Mouse (Mus musculus): ENCODE data around the gene Ensa. TPM values are rescaled to one million over a fixed set of nuclear protein-coding genes. Genes with fewer than 3 reads are reported as not detected.

The Ensa gene
- polyA plus RNA-seq, 1 experiment from 2014 or later, result 131 TPM

GRCm38 (mm10) chr3:95658236-95658867, 33.6 kb downstream of the Ensa start, which contains the start of gene Mcl1:
Gene Mcl1, plus strand, starts transcription at chr3:95658788.
- H3K9ac ChIP-seq (ENCODE audit: low read depth, low read length), result peak within 1 kb of the TSS; percentile 99
- H3K4me2 ChIP-seq (ENCODE audit: low read length), result peak within 1 kb of the TSS; percentile 98
- peak; percentile 98 for ATAC-seq
- H3K27ac ChIP-seq (ENCODE audit: low read length), result peak within 1 kb of the TSS; percentile 99
- no peaks in the 10 kb centered on the region for H3K9me3 ChIP-seq (replicated peaks; ENCODE audit: control insufficient read depth, low read length, poor library complexity, severe bottlenecking)
- WGBS, result under 1% methylated on average over 43 of the region's 43 CpGs
- peak within 1 kb of the TSS; percentile 97 for H3K4me3 ChIP-seq (ENCODE audit: low read depth, low read length)
- no peaks in the 10 kb centered on the region for H3K36me3 ChIP-seq (ENCODE audit: control insufficient read depth, insufficient read depth, low read length)
- peaks cover 35% of the 10 kb centered on the region for H3K4me1 ChIP-seq (ENCODE audit: control insufficient read depth, insufficient read depth, low read length)
- no peaks in the 10 kb centered on the region for H3K27me3 ChIP-seq (ENCODE audit: control insufficient read depth, insufficient read depth, low read depth, low read length)

GRCm38 (mm10) chr3:95658868-95659712, 34.3 kb downstream of the Ensa start:
- H3K36me3 ChIP-seq (ENCODE audit: control insufficient read depth, insufficient read depth, low read length), result no peaks in the 10 kb centered on the region; the same call in 1 of the 2 replicates
- peak overlapping the region; percentile 98 for H3K4me2 ChIP-seq (ENCODE audit: low read length)
- H3K27ac ChIP-seq (ENCODE audit: low read length), result peak overlapping the region; percentile 99
- peaks cover 40% of the 10 kb centered on the region for H3K4me1 ChIP-seq (ENCODE audit: control insufficient read depth, insufficient read depth, low read length)
- H3K27me3 ChIP-seq (ENCODE audit: control insufficient read depth, insufficient read depth, low read depth, low read length), result no peaks in the 10 kb centered on the region
- WGBS, result under 1% methylated on average over 91 of the region's 113 CpGs
- ATAC-seq, result peak; percentile 81
- H3K9me3 ChIP-seq (replicated peaks; ENCODE audit: control insufficient read depth, low read length, poor library complexity, severe bottlenecking), result no peaks in the 10 kb centered on the region
- peak overlapping the region; percentile 99 for H3K9ac ChIP-seq (ENCODE audit: low read depth, low read length)
- H3K4me3 ChIP-seq (ENCODE audit: low read depth, low read length), result peak overlapping the region; percentile 97

GRCm38 (mm10) chr3:95659948-95660347, 35.2 kb downstream of the Ensa start:
- Histone ChIP-seq H3K27ac (ENCODE audit: low read length) (peak overlapping the region; percentile 99), H3K4me3 (ENCODE audit: low read depth, low read length) (peak overlapping the region; percentile 97), H3K27me3 (ENCODE audit: control insufficient read depth, insufficient read depth, low read depth, low read length) (no peaks in the 10 kb centered on the region), H3K4me1 (ENCODE audit: control insufficient read depth, insufficient read depth, low read length) (peaks cover 40% of the 10 kb centered on the region), H3K9ac (ENCODE audit: low read depth, low read length) (peak overlapping the region; percentile 99), H3K4me2 (ENCODE audit: low read length) (peak overlapping the region; percentile 98), H3K36me3 (ENCODE audit: control insufficient read depth, insufficient read depth, low read length) (peaks cover 4% of the 10 kb centered on the region; the same call in 1 of the 2 replicates), H3K9me3 (replicated peaks; ENCODE audit: control insufficient read depth, low read length, poor library complexity, severe bottlenecking) (no peaks in the 10 kb centered on the region)
- no peak for ATAC-seq
- 2% methylated on average over 8 of the region's 8 CpGs for WGBS

GRCm38 (mm10) chr3:95660788-95661478, 36.1 kb downstream of the Ensa start:
- peak overlapping the region; percentile 99 for H3K9ac ChIP-seq (ENCODE audit: low read depth, low read length)
- peak overlapping the region; percentile 98 for H3K4me2 ChIP-seq (ENCODE audit: low read length)
- no peak for ATAC-seq
- H3K27me3 ChIP-seq (ENCODE audit: control insufficient read depth, insufficient read depth, low read depth, low read length), result no peaks in the 10 kb centered on the region
- H3K36me3 ChIP-seq (ENCODE audit: control insufficient read depth, insufficient read depth, low read length), result peaks cover 7% of the 10 kb centered on the region
- peaks cover 40% of the 10 kb centered on the region for H3K4me1 ChIP-seq (ENCODE audit: control insufficient read depth, insufficient read depth, low read length)
- WGBS, result 70% methylated on average over 2 of the region's 2 CpGs
- no peak overlapping the region for H3K27ac ChIP-seq (ENCODE audit: low read length)
- H3K4me3 ChIP-seq (ENCODE audit: low read depth, low read length), result peak overlapping the region; percentile 97
- no peaks in the 10 kb centered on the region for H3K9me3 ChIP-seq (replicated peaks; ENCODE audit: control insufficient read depth, low read length, poor library complexity, severe bottlenecking)

- ATAC-seq, result no peak
- H3K4me1 ChIP-seq (ENCODE audit: control insufficient read depth, insufficient read depth, low read length), result peaks cover 42% of the 10 kb centered on the region
- no peak overlapping the region for H3K27ac ChIP-seq (ENCODE audit: low read length)
- no peaks in the 10 kb centered on the region for H3K27me3 ChIP-seq (ENCODE audit: control insufficient read depth, insufficient read depth, low read depth, low read length)
- WGBS, result 65% methylated on average over 7 of the region's 7 CpGs
- no peak overlapping the region for H3K4me3 ChIP-seq (ENCODE audit: low read depth, low read length)
- peaks cover 7% of the 10 kb centered on the region for H3K36me3 ChIP-seq (ENCODE audit: control insufficient read depth, insufficient read depth, low read length)
- H3K9ac ChIP-seq (ENCODE audit: low read depth, low read length), result 0 out of 2 replicates have a peak overlapping the region, but pooled peaks have one; percentile 4
- H3K9me3 ChIP-seq (replicated peaks; ENCODE audit: control insufficient read depth, low read length, poor library complexity, severe bottlenecking), result no peaks in the 10 kb centered on the region
- peak overlapping the region; percentile 33 for H3K4me2 ChIP-seq (ENCODE audit: low read length)
These were observed 37.3 kb downstream of the Ensa start for GRCm38 (mm10) chr3:95661945-95662715.

GRCm38 (mm10) chr3:95662724-95663449, 38.1 kb downstream of the Ensa start:
- no peaks in the 10 kb centered on the region for H3K27me3 ChIP-seq (ENCODE audit: control insufficient read depth, insufficient read depth, low read depth, low read length)
- H3K36me3 ChIP-seq (ENCODE audit: control insufficient read depth, insufficient read depth, low read length), result peaks cover 7% of the 10 kb centered on the region
- no peak overlapping the region for H3K4me3 ChIP-seq (ENCODE audit: low read depth, low read length)
- WGBS, result 87% methylated on average over 7 of the region's 7 CpGs
- H3K9ac ChIP-seq (ENCODE audit: low read depth, low read length), result no peak overlapping the region
- peaks cover 46% of the 10 kb centered on the region for H3K4me1 ChIP-seq (ENCODE audit: control insufficient read depth, insufficient read depth, low read length)
- no peak for ATAC-seq
- no peaks in the 10 kb centered on the region for H3K9me3 ChIP-seq (replicated peaks; ENCODE audit: control insufficient read depth, low read length, poor library complexity, severe bottlenecking)
- no peak overlapping the region for H3K27ac ChIP-seq (ENCODE audit: low read length)
- H3K4me2 ChIP-seq (ENCODE audit: low read length), result no peak overlapping the region

GRCm38 (mm10) chr3:95663486-95663885, 38.7 kb downstream of the Ensa start:
- 87% methylated on average over 2 of the region's 2 CpGs for WGBS
- peaks cover 7% of the 10 kb centered on the region for H3K36me3 ChIP-seq (ENCODE audit: control insufficient read depth, insufficient read depth, low read length)

More at GRCm38 (mm10) chr3:95663486-95663885, 38.7 kb downstream of the Ensa start:
- H3K9me3 ChIP-seq (replicated peaks; ENCODE audit: control insufficient read depth, low read length, poor library complexity, severe bottlenecking), result no peaks in the 10 kb centered on the region
- no peak for ATAC-seq
- no peaks in the 10 kb centered on the region for H3K27me3 ChIP-seq (ENCODE audit: control insufficient read depth, insufficient read depth, low read depth, low read length)
- no peak overlapping the region for H3K9ac ChIP-seq (ENCODE audit: low read depth, low read length)
- H3K4me1 ChIP-seq (ENCODE audit: control insufficient read depth, insufficient read depth, low read length), result peaks cover 45% of the 10 kb centered on the region
- no peak overlapping the region for H3K4me2 ChIP-seq (ENCODE audit: low read length)
- H3K4me3 ChIP-seq (ENCODE audit: low read depth, low read length), result no peak overlapping the region
- no peak overlapping the region for H3K27ac ChIP-seq (ENCODE audit: low read length)
